Mouse (Mus musculus): Measurements from ENCODE around the gene Fyn.

- TF ChIP-seq CTCF (IDR thresholded peaks at IDR 0.05; ENCODE audit: borderline replicate concordance, insufficient read depth, low read length) (no peak), POLR2A (IDR thresholded peaks at IDR 0.05; ENCODE audit: low read depth, low read length) (no peak)
Observed at GRCm38 (mm10) chr10:39492146-39492545, 123.5 kb downstream of the Fyn start.

All from embryonic fibroblast, embryonic 13.5 days (primary cell).